Mouse (Mus musculus): ENCODE measurements around the gene Ide. TPM values are rescaled to one million over a fixed set of nuclear protein-coding genes. Genes with fewer than 3 reads are reported as not detected.
A peak's percentile ranks its signal among the peaks of the same experiment; 100 is the strongest.

Gene Ide
- 27.2 and 30.1 TPM in 2 replicates for polyA plus RNA-seq (2015; fragmentation: Nextera tagmentation; extraction: Ambion mirVana)

GRCm38 (mm10) chr19:37337752-37338151 lies at the start of gene Ide:
Gene Ide (minus strand): TSS chr19:37337852.
- 77% methylated on average over 4 of the region's 4 CpGs for WGBS
- Histone ChIP-seq H3K9ac (replicated peaks) (no peak within 1 kb of the TSS), H3K4me1 (no peaks in the 10 kb centered on the region), H3K9me3 (no peaks in the 10 kb centered on the region), H3K4me2 (replicated peaks) (no peak within 1 kb of the TSS), H3K36me3 (no peaks in the 10 kb centered on the region), H3K27me3 (no peaks in the 10 kb centered on the region), H3K27ac (replicated peaks) (no peak within 1 kb of the TSS), H3K4me3 (no peak within 1 kb of the TSS)
- no peak for ATAC-seq (replicated peaks)

GRCm38 (mm10) chr19:37386126-37386525 lies 48.5 kb upstream of the Ide start:
- Histone ChIP-seq H3K36me3 (peaks cover 11% of the 10 kb centered on the region; the same call in 1 of the 2 replicates), H3K4me3 (no peak overlapping the region), H3K27me3 (no peaks in the 10 kb centered on the region), H3K4me2 (replicated peaks) (no peak overlapping the region), H3K4me1 (no peaks in the 10 kb centered on the region), H3K9ac (replicated peaks) (no peak overlapping the region), H3K27ac (replicated peaks) (no peak overlapping the region), H3K9me3 (no peaks in the 10 kb centered on the region)
- ATAC-seq (replicated peaks): no peak
- WGBS: 76% methylated on average over 3 of the region's 3 CpGs

- Histone ChIP-seq H3K4me2 (replicated peaks) (no peak overlapping the region; the same call in 1 of the 2 replicates), H3K4me1 (peaks cover 27% of the 10 kb centered on the region), H3K36me3 (no peaks in the 10 kb centered on the region), H3K27me3 (no peaks in the 10 kb centered on the region), H3K9me3 (no peaks in the 10 kb centered on the region), H3K9ac (replicated peaks) (no peak overlapping the region), H3K27ac (replicated peaks) (no peak overlapping the region), H3K4me3 (0 out of 2 replicates have a peak overlapping the region, but pooled peaks have one; percentile 9)
- 64% methylated on average over 6 of the region's 6 CpGs for WGBS
- no peak for ATAC-seq (replicated peaks)
Observed at GRCm38 (mm10) chr19:37378816-37379215, 41.2 kb upstream of the Ide start.

- no peak overlapping the region for H3K9ac ChIP-seq (replicated peaks)
Observed at GRCm38 (mm10) chr19:37377404-37377990, 39.8 kb upstream of the Ide start.

GRCm38 (mm10) chr19:37376841-37377240 lies 39.2 kb upstream of the Ide start:
- H3K9me3 ChIP-seq: no peaks in the 10 kb centered on the region
- WGBS: under 1% methylated on average over 11 of the region's 11 CpGs
- peak overlapping the region; percentile 99; the same call in 1 of the 2 replicates for H3K27ac ChIP-seq (replicated peaks)
- H3K27me3 ChIP-seq: no peaks in the 10 kb centered on the region
- H3K36me3 ChIP-seq: no peaks in the 10 kb centered on the region
- ATAC-seq (replicated peaks): no peak
- peak overlapping the region; percentile 95 for H3K4me3 ChIP-seq
- H3K4me2 ChIP-seq (replicated peaks): peak overlapping the region; percentile 80
- H3K4me1 ChIP-seq: peaks cover 27% of the 10 kb centered on the region
- H3K9ac ChIP-seq (replicated peaks): peak overlapping the region; percentile 28; the same call in 1 of the 2 replicates

More at GRCm38 (mm10) chr19:37377404-37377990, 39.8 kb upstream of the Ide start:
- no peak for ATAC-seq (replicated peaks)
- peaks cover 27% of the 10 kb centered on the region for H3K4me1 ChIP-seq
- H3K4me2 ChIP-seq (replicated peaks): peak overlapping the region; percentile 80
- peak overlapping the region; percentile 95 for H3K4me3 ChIP-seq
- no peaks in the 10 kb centered on the region for H3K27me3 ChIP-seq
- H3K9me3 ChIP-seq: no peaks in the 10 kb centered on the region
- H3K36me3 ChIP-seq: no peaks in the 10 kb centered on the region
- H3K27ac ChIP-seq (replicated peaks): no peak overlapping the region
- 14% methylated on average over 8 of the region's 8 CpGs for WGBS

GRCm38 (mm10) chr19:37375755-37376615 lies 38.3 kb upstream of the Ide start, which contains the start of gene Kif11:
Gene Kif11 (plus strand): TSS chr19:37376403.
- H3K4me2 ChIP-seq (replicated peaks): peak within 1 kb of the TSS; percentile 80
- H3K27ac ChIP-seq (replicated peaks): peak within 1 kb of the TSS; percentile 99
- H3K4me1 ChIP-seq: peaks cover 27% of the 10 kb centered on the region
- no peaks in the 10 kb centered on the region for H3K9me3 ChIP-seq
- peak within 1 kb of the TSS; percentile 95 for H3K4me3 ChIP-seq
- H3K9ac ChIP-seq (replicated peaks): peak within 1 kb of the TSS; percentile 80
- H3K27me3 ChIP-seq: no peaks in the 10 kb centered on the region
- under 1% methylated on average over 73 of the region's 73 CpGs for WGBS
- ATAC-seq (replicated peaks): peak; percentile 100
- no peaks in the 10 kb centered on the region for H3K36me3 ChIP-seq

- peak overlapping the region; percentile 80 for H3K9ac ChIP-seq (replicated peaks)
- peak overlapping the region; percentile 99 for H3K27ac ChIP-seq (replicated peaks)
- 22% methylated on average over 7 of the region's 7 CpGs for WGBS
- no peak for ATAC-seq (replicated peaks)
- H3K9me3 ChIP-seq: no peaks in the 10 kb centered on the region
- H3K4me3 ChIP-seq: peak overlapping the region; percentile 95
- peaks cover 20% of the 10 kb centered on the region for H3K4me1 ChIP-seq
- no peaks in the 10 kb centered on the region for H3K36me3 ChIP-seq
- H3K27me3 ChIP-seq: no peaks in the 10 kb centered on the region
- peak overlapping the region; percentile 80 for H3K4me2 ChIP-seq (replicated peaks)
Observed at GRCm38 (mm10) chr19:37374941-37375754, 37.5 kb upstream of the Ide start.

GRCm38 (mm10) chr19:37370356-37370755 lies 32.7 kb upstream of the Ide start:
- no peak overlapping the region for H3K9ac ChIP-seq (replicated peaks)
- no peak for ATAC-seq (replicated peaks)
- 88% methylated on average over 5 of the region's 5 CpGs for WGBS
- H3K4me3 ChIP-seq: no peak overlapping the region
- no peaks in the 10 kb centered on the region for H3K27me3 ChIP-seq
- H3K4me2 ChIP-seq (replicated peaks): no peak overlapping the region
- H3K4me1 ChIP-seq: peaks cover 3% of the 10 kb centered on the region
- no peaks in the 10 kb centered on the region for H3K9me3 ChIP-seq
- no peaks in the 10 kb centered on the region for H3K36me3 ChIP-seq
- H3K27ac ChIP-seq (replicated peaks): no peak overlapping the region

GRCm38 (mm10) chr19:37369921-37370320 lies 32.3 kb upstream of the Ide start:
- no peak overlapping the region for H3K4me3 ChIP-seq
- H3K4me2 ChIP-seq (replicated peaks): no peak overlapping the region
- H3K9me3 ChIP-seq: no peaks in the 10 kb centered on the region
- H3K9ac ChIP-seq (replicated peaks): no peak overlapping the region
- ATAC-seq (replicated peaks): no peak
- no peaks in the 10 kb centered on the region; the same call in 1 of the 2 replicates for H3K4me1 ChIP-seq
- 88% methylated on average over 4 of the region's 4 CpGs for WGBS
- no peaks in the 10 kb centered on the region for H3K36me3 ChIP-seq
- H3K27me3 ChIP-seq: no peaks in the 10 kb centered on the region
- H3K27ac ChIP-seq (replicated peaks): no peak overlapping the region

GRCm38 (mm10) chr19:37368990-37369389 lies 31.3 kb upstream of the Ide start:
- ATAC-seq (replicated peaks): no peak; the same call in 1 of the 2 replicates
- H3K27ac ChIP-seq (replicated peaks): no peak overlapping the region

GRCm38 (mm10) chr19:37363128-37363939 lies 25.7 kb upstream of the Ide start:
- Histone ChIP-seq H3K27me3 (no peaks in the 10 kb centered on the region), H3K36me3 (no peaks in the 10 kb centered on the region), H3K4me1 (peaks cover 3% of the 10 kb centered on the region; the same call in 1 of the 2 replicates), H3K9ac (replicated peaks) (no peak overlapping the region), H3K27ac (replicated peaks) (peak overlapping the region; percentile 52), H3K4me2 (replicated peaks) (no peak overlapping the region), H3K9me3 (no peaks in the 10 kb centered on the region), H3K4me3 (no peak overlapping the region)
- peak; percentile 78 for ATAC-seq (replicated peaks)
- whole genome bisulfite sequencing: 46% methylated on average over 11 of the region's 11 CpGs

More at GRCm38 (mm10) chr19:37368990-37369389, 31.3 kb upstream of the Ide start:
- 41% methylated on average over 1 of the region's 1 CpGs for WGBS
- no peak overlapping the region for H3K9ac ChIP-seq (replicated peaks)
- H3K27me3 ChIP-seq: no peaks in the 10 kb centered on the region
- H3K36me3 ChIP-seq: no peaks in the 10 kb centered on the region
- no peaks in the 10 kb centered on the region for H3K9me3 ChIP-seq
- H3K4me2 ChIP-seq (replicated peaks): no peak overlapping the region
- no peaks in the 10 kb centered on the region for H3K4me1 ChIP-seq
- H3K4me3 ChIP-seq: no peak overlapping the region

Data from forebrain, embryonic 15.5 days (tissue).